Mouse (Mus musculus) thymus, postnatal 4 days (tissue): ENCODE results near the gene Mylk.

Experiments
- DNase-seq: peaks from one replicate; pipeline ENCODE4 v3.0.0; 2021

Mylk gene

DNA sequence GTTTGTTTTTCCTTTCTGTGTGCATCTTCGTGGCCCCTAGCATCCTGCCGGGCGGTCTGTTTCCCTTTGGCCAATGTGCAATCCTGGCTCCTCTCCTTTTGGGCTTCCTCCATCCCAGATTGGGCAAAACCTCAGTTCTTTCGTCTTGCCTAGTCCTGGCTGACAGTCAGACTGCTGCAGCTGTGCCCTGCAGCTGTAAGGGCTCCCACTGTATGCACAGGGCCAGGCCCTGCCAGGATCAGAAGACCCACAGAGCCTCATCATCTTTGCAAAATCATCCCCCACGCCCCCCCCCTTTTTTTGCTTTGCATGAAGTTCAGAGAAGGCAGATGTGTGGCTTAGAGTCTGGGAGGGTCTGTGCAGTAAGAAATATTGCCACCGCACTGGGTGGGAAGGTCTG is 110.1 kb downstream of the Mylk start:
- DNase-seq, result no peak

DNA sequence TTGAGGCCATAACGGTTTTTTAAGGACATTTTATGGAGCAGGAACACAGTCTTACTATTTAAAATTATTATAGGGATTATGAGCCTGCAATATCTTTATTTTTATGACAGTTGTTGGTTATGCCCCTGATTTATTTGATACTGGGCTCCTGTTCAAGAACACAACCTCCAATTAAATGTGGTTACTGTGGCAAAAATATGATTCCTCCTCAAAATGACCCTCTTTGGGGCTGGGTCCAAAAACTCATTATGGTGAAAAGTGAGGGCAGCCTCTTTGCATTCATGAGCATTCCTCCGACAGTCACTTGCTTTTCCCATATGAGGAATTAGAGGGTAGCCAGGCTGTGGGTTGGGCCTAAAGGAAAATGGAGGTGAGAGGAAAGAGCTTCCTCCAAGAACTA is 110.7 kb downstream of the Mylk start:
- DNase-seq, result no peak

DNA sequence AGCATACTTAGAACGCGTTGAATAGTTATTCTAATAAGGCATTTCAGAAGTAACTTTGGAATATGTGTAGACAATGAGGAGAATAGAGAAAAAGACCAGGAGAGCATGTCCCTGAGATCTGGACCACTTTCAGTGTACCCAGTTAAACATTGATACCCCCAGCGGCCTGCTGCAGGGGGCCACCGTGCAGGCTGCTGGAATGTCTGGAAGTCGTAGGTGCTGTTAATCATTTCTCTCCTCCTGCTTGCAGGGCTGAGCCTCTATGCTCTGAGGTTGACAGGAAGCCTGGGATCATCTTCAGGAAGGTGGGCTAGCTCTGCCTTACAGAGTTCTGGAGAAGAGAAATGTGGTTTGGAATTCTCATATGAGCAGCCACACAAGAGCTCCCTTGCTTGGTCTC is 112.6 kb downstream of the Mylk start:
- DNase-seq, result no peak

DNA sequence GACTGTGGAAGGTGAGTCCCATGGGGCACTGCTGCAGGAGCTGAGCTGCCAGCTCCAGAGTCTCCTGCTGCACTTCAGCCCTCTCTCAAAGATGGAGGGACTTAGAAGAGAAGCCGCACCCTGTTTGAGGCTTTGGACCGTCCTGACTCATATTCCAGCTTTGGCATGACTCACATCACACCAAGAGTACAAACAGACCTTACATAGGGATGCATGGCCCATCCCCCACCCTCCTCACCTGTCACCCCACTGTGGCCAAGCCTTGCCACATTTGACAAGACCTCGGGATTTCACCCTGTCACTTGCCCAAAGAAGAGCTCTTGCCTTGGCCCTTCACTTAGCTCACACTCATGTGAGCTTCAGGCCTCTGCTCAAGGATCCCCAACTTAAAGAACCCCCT is 115.8 kb downstream of the Mylk start:
- DNase-seq, result no peak

DNA sequence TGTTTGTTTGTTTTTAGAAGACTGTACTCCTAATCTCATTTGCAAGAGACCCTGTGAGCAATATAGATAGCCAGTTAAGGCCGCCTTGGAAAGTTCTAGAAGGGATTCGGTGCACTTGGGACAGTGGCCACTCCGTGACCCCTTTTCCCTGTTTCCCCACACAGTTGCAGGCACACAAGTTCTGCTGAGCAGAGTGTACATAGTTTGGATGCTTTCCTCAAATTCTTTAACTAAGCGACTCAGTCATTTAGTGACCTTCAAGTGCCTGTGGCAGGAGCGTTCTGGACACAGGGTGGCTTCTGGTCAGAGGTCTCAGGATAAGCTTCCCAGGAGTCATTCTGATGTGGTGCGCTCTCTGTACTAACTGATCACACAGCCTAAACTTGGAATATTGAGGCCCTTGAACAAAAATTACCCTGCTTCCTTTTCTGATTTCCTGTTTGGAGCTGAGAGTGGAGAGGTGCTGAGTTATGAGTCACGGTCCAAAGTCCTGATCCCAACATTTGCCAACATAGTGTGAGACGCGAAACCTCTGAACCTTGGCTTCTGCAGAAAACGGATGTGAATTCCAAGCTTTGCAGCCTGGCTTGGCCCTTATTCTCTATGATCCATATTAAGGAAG is 116.8 kb downstream of the Mylk start:
- no peak for DNase-seq

DNA sequence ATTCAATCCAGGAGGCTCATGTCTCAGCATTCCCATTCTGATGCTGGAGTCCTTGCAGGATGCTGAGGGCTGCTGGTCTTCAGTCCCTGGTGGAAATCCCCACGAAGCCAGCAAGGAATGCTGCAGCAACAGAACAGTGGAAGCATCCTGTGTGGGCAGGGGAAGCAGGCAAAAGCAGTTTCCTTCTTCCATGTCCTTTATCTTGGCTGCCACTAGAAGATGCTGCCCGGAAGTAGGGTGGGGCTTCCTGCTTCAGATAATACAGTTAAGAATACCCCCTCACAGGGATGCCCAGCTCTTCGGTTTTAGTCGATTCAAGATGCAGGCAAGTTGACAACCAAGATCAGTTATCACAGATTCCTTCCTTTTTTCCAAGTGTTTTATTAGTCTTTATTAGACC is 120.4 kb downstream of the Mylk start:
- no peak for DNase-seq

DNA sequence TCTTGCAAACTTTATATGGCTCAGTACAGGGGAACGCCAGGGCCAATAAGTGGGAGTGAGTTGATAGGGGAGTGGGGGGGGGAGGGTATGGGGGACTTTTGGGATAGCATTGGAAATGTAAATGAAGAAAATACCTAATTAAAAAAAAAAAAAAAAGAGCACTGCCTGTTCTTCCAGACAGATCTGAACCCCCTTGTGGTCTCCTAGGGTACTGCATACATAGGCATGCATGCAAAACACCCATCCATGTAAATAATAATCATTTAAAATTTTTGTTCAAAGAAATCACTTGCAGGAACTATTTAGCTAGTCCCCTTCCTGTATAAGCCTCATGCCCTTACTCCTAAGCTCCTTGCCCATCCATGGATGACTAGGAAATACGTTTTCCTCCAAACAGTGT is 122.2 kb downstream of the Mylk start:
- peak; percentile 61 for DNase-seq

DNA sequence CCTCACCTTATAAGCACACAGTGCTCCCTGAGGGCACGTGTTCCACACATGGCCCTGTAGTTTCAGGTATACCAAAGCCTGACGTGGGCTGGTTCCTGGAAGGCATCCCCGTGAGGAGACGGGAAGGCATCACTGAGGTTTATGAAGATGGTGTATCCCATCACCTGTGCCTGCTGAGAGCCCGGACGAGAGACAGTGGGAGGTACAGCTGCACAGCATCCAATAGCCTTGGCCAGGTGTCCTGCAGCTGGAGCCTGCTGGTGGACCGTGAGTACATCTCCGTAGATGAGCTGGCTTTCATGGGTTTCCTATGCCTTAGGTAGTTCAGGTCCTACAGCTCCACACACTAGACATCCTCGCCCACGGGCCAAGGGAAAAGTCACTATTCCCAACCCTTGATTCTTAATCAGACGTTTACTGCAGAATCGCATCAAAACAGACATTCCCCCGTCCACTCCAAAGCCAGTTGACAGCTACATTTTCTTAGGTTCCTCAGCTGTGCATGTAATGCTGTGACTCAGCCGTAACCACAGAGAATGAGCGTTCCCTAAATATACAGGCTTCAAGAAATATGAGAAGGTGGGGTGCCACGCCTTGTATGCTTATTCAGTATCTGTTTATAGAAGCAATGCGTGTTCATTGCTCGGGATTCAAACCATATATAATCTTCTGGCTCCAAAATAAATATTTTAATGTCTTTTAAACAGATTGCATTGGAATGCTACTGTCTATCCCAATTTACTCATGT is 135.2 kb downstream of the Mylk start:
- DNase-seq, result no peak

DNA sequence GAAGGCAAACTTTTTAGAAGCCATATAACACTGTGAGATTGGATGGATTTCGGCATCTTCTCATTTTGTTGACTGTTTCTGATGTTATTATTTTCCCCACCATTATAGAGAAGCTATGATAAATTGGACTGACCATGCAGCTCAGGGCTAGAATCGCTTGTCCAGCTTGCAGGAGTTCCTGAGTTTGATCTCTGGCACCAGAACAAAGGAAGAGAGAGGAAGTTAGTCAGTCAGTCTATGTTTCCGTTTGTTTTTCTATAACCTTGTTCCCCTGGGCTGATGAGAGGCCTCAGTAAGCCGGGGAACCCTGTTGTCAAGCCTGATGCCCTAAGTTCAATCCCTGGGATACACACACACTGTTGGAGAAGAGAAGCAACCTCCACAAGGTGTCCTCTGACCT is 135.8 kb downstream of the Mylk start:
- no peak for DNase-seq

DNA sequence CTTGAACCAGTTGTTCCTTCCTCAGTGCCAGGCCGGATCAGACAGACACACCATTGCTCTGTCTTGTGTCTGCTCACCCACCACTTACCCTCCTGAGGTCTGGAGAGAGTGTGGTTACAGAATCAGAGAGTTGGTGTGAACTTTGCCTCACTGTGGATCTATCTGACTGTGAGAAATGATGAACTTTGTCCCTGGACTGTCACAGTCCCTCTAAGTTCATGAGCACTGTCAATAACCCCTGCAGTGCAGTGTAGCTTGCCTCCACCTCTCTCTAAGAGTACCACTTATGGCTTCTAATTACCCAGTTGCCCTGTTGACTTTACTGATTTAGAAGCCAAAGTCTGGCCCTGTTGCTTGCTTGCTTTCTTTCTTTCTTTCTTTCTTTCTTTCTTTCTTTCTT is 142.0 kb downstream of the Mylk start:
- DNase-seq, result no peak

DNA sequence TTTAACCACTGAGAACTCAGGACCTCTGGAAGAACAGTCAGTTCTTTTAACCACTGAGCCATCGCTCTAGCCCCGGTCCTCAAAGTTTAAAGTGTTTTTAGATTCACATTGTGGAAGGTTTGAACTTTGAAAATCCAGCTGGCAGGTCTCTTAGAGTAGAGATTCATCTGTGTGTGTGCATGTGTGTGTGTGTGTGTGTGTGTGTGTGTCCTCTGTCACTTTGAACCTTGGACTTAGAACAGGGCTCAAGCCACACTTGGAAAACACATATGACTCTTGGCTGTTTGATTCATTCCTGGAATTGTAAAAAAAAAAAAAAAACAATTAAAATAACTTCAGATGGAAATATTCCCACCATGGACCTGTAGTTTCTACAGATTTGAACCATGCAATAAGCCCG is 149.0 kb downstream of the Mylk start:
- DNase-seq, result no peak

DNA sequence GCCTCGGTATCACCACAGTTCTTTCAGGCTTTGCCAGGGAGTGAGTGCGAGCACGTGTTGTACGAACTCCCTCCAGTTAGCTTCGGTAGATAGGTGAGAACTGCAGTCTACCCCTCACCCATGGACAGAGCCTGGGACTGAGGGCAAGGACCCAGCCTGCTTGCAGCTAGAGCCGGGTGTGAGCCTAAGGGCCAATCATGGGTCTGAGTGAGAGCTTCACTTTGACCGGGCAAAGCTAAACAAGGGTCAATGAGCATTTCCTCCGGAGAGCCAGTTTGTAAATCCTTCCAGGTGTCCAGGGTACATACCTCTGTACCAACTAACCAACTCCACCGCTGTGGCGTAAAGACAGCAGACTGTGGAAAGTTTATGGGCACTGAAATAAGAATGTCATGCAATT is 150.9 kb downstream of the Mylk start:
- DNase-seq, result no peak

DNA sequence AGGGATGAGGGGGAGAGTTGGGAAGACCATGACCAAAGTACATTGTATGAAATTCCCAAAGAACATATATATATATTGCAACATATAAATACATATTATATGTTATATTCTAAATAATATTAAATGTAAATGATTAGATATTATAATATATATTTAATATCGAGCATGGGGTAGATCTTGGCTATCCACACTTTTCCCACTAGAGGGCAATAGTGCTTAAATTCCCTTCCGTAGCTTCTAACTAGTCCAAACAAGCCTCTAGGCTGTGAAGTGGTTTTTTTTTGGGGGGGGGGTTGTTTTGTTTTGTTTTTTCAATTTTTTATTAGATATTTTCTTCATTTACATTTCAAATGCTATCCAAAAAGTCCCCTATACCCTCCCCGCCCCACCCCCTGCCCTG is 152.0 kb downstream of the Mylk start:
- DNase-seq, result no peak

DNA sequence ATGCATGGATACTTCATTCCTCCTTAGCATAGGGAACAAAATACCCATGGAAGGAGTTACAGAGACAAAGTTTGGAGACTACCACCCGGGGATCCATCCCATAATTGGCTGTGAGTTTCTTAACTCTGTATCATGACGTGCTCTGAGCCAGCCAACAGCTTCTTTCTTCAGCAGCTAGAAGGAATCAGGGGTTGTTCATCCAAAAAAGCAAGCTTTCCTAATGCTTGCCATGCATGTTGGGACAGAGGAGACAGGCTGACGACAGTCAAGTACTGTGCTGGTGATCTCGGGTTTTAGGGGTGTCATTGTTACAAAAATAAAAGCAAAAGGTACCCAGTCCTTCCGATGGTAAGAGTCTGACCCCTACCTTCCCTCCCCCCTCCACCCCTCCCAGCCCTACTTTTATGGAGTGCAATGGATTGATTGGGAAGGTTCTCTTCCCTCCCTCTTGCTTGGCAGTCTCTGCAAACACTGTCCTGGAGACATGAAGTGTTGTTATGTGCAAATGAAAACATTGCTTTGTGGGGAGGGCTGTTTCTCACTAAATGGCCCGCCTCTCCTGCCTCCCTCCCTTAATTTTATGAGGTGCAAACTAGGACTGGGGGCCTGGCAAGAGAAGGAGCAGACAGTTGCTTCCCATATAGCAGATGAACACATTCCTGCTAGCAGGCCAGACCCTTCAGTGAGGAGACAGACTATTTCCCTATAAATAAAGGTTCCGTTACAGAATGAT is 153.2 kb downstream of the Mylk start:
- no peak for DNase-seq

DNA sequence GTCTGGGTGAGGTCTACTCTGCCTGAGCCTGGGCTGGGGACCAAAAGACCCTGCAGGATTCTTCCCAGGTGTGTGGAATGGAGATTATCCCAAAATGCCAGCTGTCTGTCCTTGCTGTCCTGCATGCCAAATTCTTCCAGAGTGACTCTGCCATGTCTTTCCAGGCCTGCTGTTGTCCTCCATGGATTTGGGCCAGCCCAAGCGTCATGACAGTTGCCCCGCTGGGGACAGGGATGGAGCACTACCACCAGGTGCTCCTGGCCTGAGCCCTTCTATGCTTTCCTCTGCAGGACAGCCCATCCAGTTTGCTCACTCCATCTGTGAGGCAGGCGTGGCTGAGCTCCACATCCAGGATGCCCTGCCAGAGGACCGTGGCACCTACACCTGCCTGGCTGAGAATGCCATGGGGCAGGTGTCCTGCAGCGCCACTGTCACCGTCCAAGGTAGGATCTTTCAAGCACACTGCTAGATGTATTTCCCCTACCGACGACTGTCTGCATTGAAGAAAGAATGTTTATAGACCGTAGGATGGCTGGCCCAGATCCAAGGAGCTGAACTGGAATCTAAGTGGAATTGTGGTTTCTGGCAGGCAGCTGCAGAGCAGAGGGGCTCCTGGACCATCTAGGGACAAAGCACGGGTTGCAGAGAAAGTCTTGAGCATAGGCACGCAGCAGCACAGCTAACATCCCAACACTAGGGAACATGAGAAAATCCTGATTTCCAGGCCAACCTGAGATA is 154.2 kb downstream of the Mylk start:
- no peak for DNase-seq

DNA sequence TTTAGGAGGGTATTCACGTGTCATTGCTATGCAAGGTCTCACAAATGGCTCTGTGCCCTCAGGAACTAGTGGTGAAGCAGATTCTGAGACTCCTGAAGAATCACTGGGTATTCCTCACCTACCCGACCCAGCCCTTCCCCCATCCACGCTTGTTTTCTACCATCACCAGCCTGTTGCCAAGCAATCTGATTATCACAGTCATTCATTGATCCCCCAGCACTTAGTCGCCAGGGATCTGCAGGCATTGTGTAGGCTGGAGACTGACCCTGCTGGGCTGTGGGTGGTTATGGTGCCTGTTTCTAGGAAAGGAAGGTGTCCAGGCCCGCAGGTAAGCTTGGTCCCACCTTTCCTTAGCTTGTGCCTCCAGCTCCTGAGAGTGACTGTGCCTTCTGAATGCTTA is 155.0 kb downstream of the Mylk start:
- DNase-seq, result no peak

DNA sequence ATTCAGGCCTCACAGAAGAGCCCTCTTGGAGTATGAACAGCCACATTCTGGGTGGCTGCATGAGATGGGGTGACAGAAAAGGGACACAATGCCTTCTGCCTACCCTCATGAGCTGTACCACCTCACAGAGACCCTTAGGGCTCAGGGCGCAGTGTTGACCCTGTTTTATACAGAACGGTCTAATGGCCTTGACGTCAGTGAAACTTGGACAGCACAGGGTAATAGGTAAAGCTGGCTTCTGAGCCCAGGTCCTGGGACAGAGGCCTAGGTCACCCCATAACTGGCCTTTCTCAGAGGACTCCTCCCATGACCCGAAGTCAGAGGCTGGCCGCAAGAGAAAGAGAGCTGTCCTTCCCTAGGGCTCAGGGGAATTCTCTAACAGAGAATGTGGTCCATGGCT is 155.5 kb downstream of the Mylk start:
- DNase-seq, result no peak

DNA sequence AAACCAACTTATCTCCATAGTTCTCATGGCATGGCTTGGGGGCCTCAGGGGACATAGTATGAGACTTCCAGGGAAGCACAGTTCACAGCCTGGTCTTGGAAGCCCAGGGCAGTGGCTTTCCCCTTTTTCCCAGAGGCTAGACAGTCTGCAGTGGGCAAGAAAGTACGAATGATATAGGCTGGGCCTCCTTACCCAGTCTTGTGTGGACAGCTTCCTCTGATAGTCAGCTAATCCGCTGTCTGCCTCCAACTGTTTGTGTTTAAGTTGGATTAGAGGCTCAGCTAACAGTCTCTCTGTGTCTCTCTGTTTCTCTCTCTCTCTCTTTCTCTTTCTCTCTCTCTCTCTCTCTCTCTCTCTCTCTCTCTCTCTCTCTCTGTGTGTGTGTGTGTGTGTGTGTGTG is 156.0 kb downstream of the Mylk start:
- no peak for DNase-seq

DNA sequence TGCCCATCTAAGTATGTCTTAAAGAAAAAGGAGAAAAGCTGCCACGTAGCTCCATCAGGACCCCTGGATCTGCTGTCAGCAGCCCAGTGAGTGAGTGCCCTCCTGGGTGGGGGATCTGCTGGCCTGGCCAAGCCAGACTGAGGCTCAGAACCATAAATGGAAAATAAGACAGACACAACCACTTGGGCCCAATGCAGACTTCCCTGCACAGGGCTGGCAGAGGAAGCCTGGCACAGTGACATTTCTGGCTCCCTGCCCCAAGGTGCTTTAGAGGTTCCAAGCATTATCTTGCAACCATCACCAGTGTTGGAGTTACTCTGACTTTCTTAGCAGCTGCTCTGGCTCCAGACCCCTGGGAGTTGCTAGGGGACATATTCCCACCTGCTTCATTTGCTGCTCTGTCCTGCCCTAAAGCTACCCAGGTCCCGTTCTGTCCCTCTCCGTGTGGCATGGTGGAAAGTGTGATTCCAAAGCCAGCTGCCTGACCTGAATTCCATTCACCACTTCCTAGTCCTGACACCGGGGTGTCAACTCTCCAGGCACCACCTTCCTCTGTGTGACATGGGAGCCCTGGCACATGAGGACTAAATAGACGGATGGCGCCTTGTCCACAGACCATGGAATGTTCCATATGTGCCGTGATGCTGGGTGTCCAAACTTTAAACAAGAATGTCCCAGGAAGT is 156.7 kb downstream of the Mylk start:
- no peak for DNase-seq

DNA sequence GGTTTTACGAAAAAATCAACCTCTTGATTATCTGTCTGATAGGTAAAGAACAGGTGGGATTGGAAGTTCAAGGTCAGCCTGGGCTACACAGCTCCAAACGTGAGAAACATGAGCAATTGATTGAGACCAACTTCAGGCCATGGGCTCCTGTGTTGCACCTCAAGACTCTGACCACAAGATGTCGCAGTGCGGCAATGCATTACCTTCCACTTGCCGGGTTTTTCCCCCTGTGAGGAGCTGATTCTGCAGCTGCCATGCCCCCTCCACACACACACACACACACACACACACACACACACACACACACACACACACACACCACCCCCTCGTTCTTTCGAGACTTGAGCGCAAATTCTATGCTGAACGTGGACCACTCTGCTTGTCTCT is 157.3 kb downstream of the Mylk start:
- peak; percentile 73 for DNase-seq

DNA sequence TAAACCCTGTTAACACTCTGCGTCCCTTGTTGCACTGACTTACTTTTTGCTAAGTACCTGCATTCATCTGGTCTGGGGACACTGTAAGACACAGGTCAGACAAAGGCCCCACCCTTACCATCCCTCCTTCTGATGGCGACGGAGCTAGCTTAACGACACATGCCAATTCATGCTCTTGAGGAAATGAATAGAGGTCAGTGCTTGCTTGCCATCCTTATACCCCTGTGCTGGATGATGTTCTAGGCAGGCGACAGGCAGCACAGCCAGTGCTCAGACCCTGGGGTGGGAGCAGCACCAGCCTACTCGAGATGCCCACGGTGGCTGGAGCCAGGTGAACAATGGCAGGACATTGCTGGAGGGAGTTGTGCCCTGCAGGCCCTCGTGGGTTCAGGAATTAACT is 157.8 kb downstream of the Mylk start:
- DNase-seq, result no peak

DNA sequence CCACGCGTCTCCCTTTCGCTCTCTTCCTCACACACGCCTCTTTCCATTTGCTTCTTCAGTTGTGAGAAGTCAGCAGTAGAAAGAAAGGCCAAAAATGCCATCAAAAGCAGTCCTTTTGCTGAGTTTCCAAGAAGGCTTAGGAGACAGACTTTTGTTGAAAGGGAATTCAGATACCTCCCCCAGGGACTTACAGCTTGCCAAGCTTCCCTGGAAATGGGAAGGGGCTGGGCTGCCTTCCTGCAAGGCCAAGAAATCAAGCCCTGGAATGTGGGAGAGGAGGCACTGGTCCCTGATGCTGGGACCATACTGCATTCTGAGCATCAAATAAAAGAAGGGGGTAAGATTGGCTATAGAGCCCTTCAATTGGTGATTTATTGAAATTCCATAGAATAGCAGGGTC is 159.9 kb downstream of the Mylk start:
- no peak for DNase-seq

DNA sequence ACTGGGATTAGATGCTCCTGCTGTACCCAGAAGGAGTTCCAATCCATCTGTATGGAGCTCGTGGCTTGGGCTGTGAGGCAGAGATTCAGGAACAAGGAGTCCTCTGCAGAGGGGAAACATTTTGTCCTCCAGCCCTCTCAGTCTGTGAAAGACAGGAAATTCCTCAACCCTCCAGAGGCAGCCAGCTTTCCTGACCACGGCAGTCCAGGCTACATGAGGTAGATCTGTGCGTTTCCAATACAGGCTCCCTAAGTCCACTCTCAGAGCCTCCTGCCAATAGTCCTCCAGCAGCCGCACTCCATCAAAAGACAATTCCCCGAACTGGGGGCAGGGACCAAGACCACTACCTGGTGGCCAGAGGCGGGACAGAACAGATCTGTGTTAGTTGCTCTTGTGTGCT is 164.4 kb downstream of the Mylk start:
- no peak for DNase-seq
